In genomic region chr4:108834115-108834970, GRCm38 (mm10) we compare ENCODE assay signal across 1 mouse cellular context.
TF ChIP-seq lines count a peak whose summit lies in the region.

Txndc12 (plus strand) TSS chr4:108834601.

TF ChIP-seq in CH12.LX, 34 proteins besides CTCF, POLR2A, EP300 and RAD21 (continued from another document):
- TF ChIP-seq USF2 (conservative IDR thresholded peaks at IDR 0.05; ENCODE audit: low read depth, low read length) = no peak
- TF ChIP-seq PAX5 (IDR thresholded peaks at IDR 0.05; ENCODE audit: low read length) = no peak
- peak; percentile 60; the same call in 1 of the 2 replicates for TF ChIP-seq MXI1 (IDR thresholded peaks at IDR 0.05; ENCODE audit: low read depth, low read length)
- peak; percentile 90; the same call in 1 of the 2 replicates for TF ChIP-seq POLR2AphosphoS2 (IDR thresholded peaks at IDR 0.05; ENCODE audit: low read depth, low read length)
- no peak for TF ChIP-seq SMC3 (IDR thresholded peaks at IDR 0.05; ENCODE audit: low read depth, low read length)
- peak; percentile 98 for TF ChIP-seq ZNF384 (IDR thresholded peaks at IDR 0.05; ENCODE audit: low read depth, low read length)
- TF ChIP-seq TBP (conservative IDR thresholded peaks at IDR 0.05; ENCODE audit: low read depth, low read length) = peak; percentile 97
- TF ChIP-seq RCOR1 (conservative IDR thresholded peaks at IDR 0.05; ENCODE audit: low read depth, low read length) = peak; percentile 72; the same call in 1 of the 2 replicates
- TF ChIP-seq JUND (conservative IDR thresholded peaks at IDR 0.05; ENCODE audit: low read depth, low read length) = no peak
- peak; percentile 90; the same call in 1 of the 2 replicates for TF ChIP-seq E2F4 (IDR thresholded peaks at IDR 0.05; ENCODE audit: insufficient replicate concordance, low read depth, low read length)
- TF ChIP-seq JUN (IDR thresholded peaks at IDR 0.05; ENCODE audit: insufficient read depth, low read depth, low read length) = no peak
- TF ChIP-seq TCF12 (IDR thresholded peaks at IDR 0.05; ENCODE audit: low read depth, low read length) = peak; percentile 71; the same call in 1 of the 2 replicates
- no peak; the same call in 1 of the 2 replicates for TF ChIP-seq CHD1 (IDR thresholded peaks at IDR 0.05; ENCODE audit: low read depth, low read length)
- TF ChIP-seq USF1 (IDR thresholded peaks at IDR 0.05; ENCODE audit: low read depth, low read length) = no peak
- 0 out of 2 replicates have a peak, but pooled peaks have one; percentile 24 for TF ChIP-seq MEF2A (IDR thresholded peaks at IDR 0.05; ENCODE audit: borderline replicate concordance, low read depth, low read length)
- TF ChIP-seq MAZ (IDR thresholded peaks at IDR 0.05; ENCODE audit: low read depth, low read length) = peak; percentile 95
- 0 out of 2 replicates have a peak, but pooled peaks have one; percentile 6 for TF ChIP-seq BHLHE40 (IDR thresholded peaks at IDR 0.05; ENCODE audit: low read depth, low read length)
- TF ChIP-seq ELF1 (IDR thresholded peaks at IDR 0.05; ENCODE audit: low read depth, low read length) = no peak; the same call in 1 of the 2 replicates
- TF ChIP-seq CHD2 (IDR thresholded peaks at IDR 0.05; ENCODE audit: low read length) = 0 out of 2 replicates have a peak, but pooled peaks have one; percentile 49
- TF ChIP-seq ZMIZ1 (IDR thresholded peaks at IDR 0.05; ENCODE audit: low read depth, low read length) = peak; percentile 92
- 0 out of 2 replicates have a peak, but pooled peaks have one; percentile 11 for TF ChIP-seq NRF1 (IDR thresholded peaks at IDR 0.05; ENCODE audit: low read depth, low read length)
- no peak for TF ChIP-seq UBTF (IDR thresholded peaks at IDR 0.05; ENCODE audit: low read depth, low read length)
- peak; percentile 41; the same call in 1 of the 2 replicates for TF ChIP-seq KAT2A (IDR thresholded peaks at IDR 0.05; ENCODE audit: insufficient replicate concordance, low read length)
- TF ChIP-seq ETS1 (conservative IDR thresholded peaks at IDR 0.05; ENCODE audit: low read depth, low read length) = no peak; the same call in 1 of the 2 replicates
- peak; percentile 45 for TF ChIP-seq MAX (IDR thresholded peaks at IDR 0.05; ENCODE audit: low read length)
- TF ChIP-seq ZC3H11A (IDR thresholded peaks at IDR 0.05; ENCODE audit: low read depth, low read length) = no peak
- TF ChIP-seq MAFK (IDR thresholded peaks at IDR 0.05; ENCODE audit: insufficient replicate concordance, low read length) = 0 out of 2 replicates have a peak, but pooled peaks have one; percentile 8
